Mouse (Mus musculus): ENCODE measurements at regions not wholly inside any gene's neighbourhood (a gene's known extent, or its start where the extent isn't known, plus 50 kb on each side); places are given as distances from the start of the nearest gene placed in this dataset.
A peak's percentile ranks its signal among the peaks of the same experiment; 100 is the strongest.

DNA sequence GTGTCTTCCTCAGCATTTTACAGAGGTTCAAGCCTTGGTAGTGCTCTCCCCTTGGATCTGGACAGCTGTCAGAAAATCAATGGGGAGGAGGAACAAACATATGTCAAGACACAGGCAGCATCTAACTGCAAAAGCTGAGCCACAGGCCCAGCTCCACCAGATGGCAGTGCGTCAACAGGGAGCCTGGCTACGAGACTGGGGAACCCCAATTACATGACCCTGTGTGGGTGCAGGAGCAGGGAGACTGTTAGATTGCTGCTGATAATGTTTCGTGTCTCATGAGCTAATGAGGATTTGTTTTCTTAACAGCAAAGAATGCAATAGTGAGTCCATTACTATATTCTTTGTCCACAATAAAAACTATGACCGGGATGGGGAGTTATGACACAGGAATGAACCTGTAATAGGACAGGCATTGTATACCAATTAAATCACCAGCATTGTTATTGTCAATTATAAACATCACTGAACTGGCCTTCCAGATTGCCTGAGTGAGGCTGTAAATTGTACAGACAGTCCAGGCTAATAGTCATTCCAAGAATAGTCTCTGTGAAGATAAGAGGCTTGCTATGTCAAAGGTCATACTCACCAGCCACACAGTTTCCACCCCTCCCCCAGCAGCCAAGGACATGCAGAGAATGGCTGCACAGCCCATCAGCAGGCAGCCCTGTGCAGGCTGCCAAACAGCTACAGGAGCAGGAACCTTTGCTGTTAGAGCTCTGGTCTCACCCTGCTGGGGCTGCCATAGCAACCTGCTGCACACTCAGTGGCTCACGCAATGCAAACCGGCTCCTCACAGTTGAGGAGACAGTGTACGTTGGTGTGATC is 58.8 kb upstream of the Barx2 start:
- H3K9me3 ChIP-seq, result no peaks in the 10 kb centered on the region
- H3K27ac ChIP-seq, result no peak overlapping the region
- H3K36me3 ChIP-seq, result no peaks in the 10 kb centered on the region
- no peak overlapping the region for H3K4me3 ChIP-seq (replicated peaks)
- ATAC-seq, result peak; percentile 94
- H3K4me2 ChIP-seq (replicated peaks), result 0 out of 2 replicates have a peak overlapping the region, but pooled peaks have one; percentile 15
- H3K27me3 ChIP-seq (replicated peaks), result no peaks in the 10 kb centered on the region
- no peak overlapping the region for H3K9ac ChIP-seq
- whole genome bisulfite sequencing, result 6% methylated on average over 7 of the region's 7 CpGs
- peaks cover 4% of the 10 kb centered on the region; the same call in 1 of the 2 replicates for H3K4me1 ChIP-seq (replicated peaks)

DNA sequence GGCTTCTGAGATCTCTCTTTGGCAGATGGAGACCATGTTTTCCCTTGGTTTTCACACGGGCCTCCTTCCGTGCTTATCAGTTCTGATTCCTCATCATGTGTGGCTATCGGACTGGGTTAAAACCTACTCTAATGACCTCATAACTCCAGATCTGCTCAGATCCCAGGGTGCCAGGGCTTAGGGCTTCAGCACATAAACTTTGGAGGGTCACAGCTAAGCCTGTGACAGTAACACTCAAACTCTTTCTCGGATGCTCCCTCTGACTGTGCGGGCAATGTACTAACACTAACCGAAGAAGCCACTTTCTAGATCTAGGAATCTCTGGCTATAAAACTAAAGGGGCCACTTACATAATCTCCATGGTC is 59.3 kb upstream of the Barx2 start:
- ATAC-seq, result peak; percentile 8; the same call in 1 of the 2 replicates
- no peak overlapping the region for H3K4me3 ChIP-seq (replicated peaks)
- H3K9me3 ChIP-seq, result no peaks in the 10 kb centered on the region
- H3K4me1 ChIP-seq (replicated peaks), result peaks cover 4% of the 10 kb centered on the region; the same call in 1 of the 2 replicates
- H3K27me3 ChIP-seq (replicated peaks), result no peaks in the 10 kb centered on the region
- WGBS, result 41% methylated on average over 6 of the region's 6 CpGs
- H3K4me2 ChIP-seq (replicated peaks), result 0 out of 2 replicates have a peak overlapping the region, but pooled peaks have one; percentile 15
- H3K36me3 ChIP-seq, result no peaks in the 10 kb centered on the region
- no peak overlapping the region for H3K9ac ChIP-seq
- no peak overlapping the region for H3K27ac ChIP-seq

DNA sequence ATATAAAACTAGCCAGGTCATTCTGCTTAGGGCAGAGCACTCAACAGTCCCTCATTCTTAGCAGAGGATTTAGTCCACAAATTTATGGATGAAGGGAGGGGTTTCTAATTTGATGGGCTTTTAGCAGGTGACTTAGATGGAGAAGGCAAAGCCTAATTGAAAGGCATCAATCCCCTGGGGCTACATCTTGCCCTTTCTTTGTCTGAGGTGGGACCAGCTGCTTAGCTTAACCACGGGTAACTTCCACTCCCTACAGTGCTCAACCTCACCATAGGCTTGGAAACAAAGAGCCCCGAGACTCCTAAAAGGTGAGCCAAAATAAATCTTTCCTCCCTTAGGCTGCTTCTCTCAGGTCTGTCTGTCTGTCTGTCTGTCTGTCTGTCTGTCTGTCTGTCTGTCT is 62.9 kb upstream of the Barx2 start:
- no peaks in the 10 kb centered on the region for H3K27me3 ChIP-seq (replicated peaks)
- H3K4me1 ChIP-seq (replicated peaks), result peaks cover 4% of the 10 kb centered on the region; the same call in 1 of the 2 replicates
- H3K27ac ChIP-seq, result no peak overlapping the region
- no peaks in the 10 kb centered on the region for H3K36me3 ChIP-seq
- no peak for ATAC-seq
- H3K4me2 ChIP-seq (replicated peaks), result no peak overlapping the region
- 72% methylated on average over 2 of the region's 2 CpGs for WGBS
- no peak overlapping the region for H3K4me3 ChIP-seq (replicated peaks)
- H3K9me3 ChIP-seq, result no peaks in the 10 kb centered on the region
- H3K9ac ChIP-seq, result no peak overlapping the region

DNA sequence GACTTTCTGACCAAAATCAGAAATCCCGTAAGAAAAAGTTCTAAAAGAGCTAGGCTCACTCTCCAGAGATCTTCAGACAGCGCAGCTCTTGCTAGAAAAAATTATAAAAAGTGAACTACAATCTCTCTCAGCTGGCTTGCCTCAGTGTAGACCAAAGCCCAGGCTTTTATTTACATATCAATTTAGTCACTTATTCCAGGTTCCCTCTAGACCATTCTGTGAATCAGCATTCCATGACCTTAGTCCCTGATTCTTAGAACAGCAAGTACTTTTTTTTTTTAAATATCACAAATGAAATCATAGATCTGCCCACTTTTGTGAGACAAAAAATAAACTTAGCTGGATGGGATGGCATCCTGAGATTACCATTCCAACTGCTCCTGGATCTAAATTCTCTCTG is 64.8 kb upstream of the Barx2 start:
- no peak overlapping the region for H3K4me3 ChIP-seq (replicated peaks)
- no peak overlapping the region for H3K27ac ChIP-seq
- H3K9ac ChIP-seq, result no peak overlapping the region
- H3K36me3 ChIP-seq, result no peaks in the 10 kb centered on the region
- no peak overlapping the region for H3K4me2 ChIP-seq (replicated peaks)
- H3K27me3 ChIP-seq (replicated peaks), result no peaks in the 10 kb centered on the region
- no peaks in the 10 kb centered on the region for H3K4me1 ChIP-seq (replicated peaks)
- ATAC-seq, result no peak
- 88% methylated on average over 2 of the region's 2 CpGs for WGBS
- H3K9me3 ChIP-seq, result no peaks in the 10 kb centered on the region

DNA sequence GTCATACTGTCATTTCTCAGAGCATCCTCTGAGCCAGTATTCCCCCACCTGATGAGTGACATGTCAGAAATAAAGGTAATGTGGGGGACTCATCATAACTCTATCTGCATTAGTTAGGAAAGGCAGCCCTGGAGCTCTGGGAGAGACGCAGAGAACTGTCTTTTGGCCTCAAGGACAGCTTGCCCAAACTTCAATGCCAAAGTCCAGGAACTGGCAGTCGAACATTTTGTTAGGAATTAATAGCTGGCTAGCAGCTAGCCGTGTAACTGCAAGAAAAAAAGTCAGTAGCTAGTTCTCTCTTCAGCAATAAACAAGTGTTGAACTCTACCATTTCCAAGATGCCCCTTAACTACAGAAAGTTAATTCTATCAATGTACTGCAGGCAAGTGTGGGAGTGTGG is 65.9 kb upstream of the Barx2 start:
- Histone ChIP-seq H3K4me1 (replicated peaks) (no peaks in the 10 kb centered on the region), H3K9me3 (no peaks in the 10 kb centered on the region), H3K4me2 (replicated peaks) (no peak overlapping the region), H3K27me3 (replicated peaks) (no peaks in the 10 kb centered on the region), H3K4me3 (replicated peaks) (no peak overlapping the region), H3K36me3 (no peaks in the 10 kb centered on the region), H3K9ac (no peak overlapping the region), H3K27ac (no peak overlapping the region)
- ATAC-seq, result no peak
- WGBS, result 80% methylated on average over 3 of the region's 3 CpGs

DNA sequence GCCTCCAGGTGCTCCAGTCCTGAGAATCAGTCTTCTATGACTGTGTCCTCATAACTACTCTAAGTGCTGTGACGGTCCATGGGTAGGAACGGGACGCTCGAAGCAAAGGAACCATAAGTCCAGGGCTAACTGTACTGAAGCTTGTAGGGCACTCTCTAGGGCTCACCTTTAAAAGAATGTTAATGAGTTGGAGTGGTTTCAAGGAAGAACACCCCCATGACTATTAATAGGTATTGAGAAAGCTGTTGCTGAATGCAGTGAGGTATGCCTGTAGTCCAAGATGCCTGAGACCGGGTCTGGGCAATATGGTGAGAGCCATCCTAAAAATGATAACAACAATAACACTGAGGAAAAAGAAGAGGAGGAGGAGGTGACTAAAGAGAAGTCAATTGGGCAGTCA is 67.2 kb upstream of the Barx2 start:
- ATAC-seq, result no peak
- Histone ChIP-seq H3K4me3 (replicated peaks) (no peak overlapping the region), H3K27me3 (replicated peaks) (no peaks in the 10 kb centered on the region), H3K9me3 (no peaks in the 10 kb centered on the region), H3K4me2 (replicated peaks) (no peak overlapping the region), H3K27ac (no peak overlapping the region), H3K36me3 (no peaks in the 10 kb centered on the region), H3K4me1 (replicated peaks) (no peaks in the 10 kb centered on the region), H3K9ac (no peak overlapping the region)
- WGBS, result 95% methylated on average over 5 of the region's 5 CpGs

DNA sequence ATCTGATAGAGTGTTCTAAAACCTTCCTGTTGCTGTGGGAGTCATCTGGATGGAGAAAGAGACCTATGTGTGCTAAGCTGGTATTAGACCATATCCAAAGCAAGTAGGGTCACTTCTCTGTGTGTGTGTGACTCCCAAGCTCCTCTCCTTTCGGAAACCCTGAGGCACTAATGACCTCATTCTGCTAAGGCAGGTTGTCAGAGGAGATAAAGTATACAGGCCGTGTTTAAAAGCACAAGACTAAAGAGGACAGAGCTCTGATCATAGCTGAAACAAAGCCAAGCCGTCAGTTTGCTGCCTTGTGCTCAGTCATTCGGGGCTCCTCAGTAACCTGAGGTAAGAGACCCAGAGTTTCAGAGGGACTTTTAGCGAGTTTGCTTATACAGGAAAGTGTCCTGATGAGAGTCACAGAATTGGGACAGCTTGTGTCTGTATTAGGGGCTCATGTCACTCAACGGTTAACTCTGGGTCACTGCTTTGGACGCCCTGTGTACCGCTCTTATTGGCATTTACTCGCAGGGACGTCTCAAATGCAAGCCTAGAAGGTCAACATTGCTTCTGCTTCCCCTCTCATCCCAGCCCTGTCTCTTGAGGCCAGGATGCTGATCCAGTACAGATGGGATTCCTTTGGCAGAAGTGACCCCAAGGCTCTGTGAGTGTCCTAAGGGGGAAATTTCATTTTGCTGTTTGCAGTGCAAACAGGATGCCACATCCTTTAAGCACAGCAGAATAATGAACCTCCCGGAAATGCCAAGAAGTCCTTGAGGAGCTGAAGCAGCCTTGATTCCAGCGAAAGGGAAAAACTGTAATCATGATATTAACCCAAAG is 70.7 kb upstream of the Barx2 start:
- Histone ChIP-seq H3K27ac (no peak overlapping the region), H3K9ac (no peak overlapping the region), H3K9me3 (no peaks in the 10 kb centered on the region), H3K4me1 (replicated peaks) (no peaks in the 10 kb centered on the region), H3K36me3 (no peaks in the 10 kb centered on the region), H3K27me3 (replicated peaks) (no peaks in the 10 kb centered on the region), H3K4me2 (replicated peaks) (no peak overlapping the region), H3K4me3 (replicated peaks) (no peak overlapping the region)
- 55% methylated on average over 12 of the region's 12 CpGs for WGBS
- no peak for ATAC-seq

DNA sequence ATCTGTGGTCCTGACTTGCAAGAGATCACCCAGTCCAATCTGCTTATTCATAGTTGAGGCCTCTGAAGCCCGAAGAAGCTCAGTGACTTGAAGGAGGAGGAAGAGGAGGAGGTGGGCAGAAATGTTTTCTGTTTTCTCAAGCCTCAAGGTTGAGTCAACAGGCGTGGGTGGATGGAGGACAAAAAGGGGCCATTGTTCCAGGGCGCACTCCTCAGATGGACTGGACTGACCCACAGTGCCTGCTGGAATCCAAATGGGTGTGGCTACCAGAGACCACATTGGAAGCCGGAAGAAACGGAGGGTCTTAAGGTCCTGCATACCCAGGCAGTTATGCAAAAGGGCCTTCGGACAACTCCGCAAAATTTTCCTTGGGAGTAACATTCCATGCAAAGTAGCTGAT is 75.6 kb upstream of the Barx2 start:
- no peak for ATAC-seq
- Histone ChIP-seq H3K4me1 (replicated peaks) (peaks cover 3% of the 10 kb centered on the region), H3K4me3 (replicated peaks) (no peak overlapping the region), H3K27me3 (replicated peaks) (no peaks in the 10 kb centered on the region), H3K4me2 (replicated peaks) (no peak overlapping the region), H3K9ac (no peak overlapping the region), H3K36me3 (no peaks in the 10 kb centered on the region), H3K9me3 (no peaks in the 10 kb centered on the region), H3K27ac (no peak overlapping the region)
- 67% methylated on average over 7 of the region's 7 CpGs for WGBS

DNA sequence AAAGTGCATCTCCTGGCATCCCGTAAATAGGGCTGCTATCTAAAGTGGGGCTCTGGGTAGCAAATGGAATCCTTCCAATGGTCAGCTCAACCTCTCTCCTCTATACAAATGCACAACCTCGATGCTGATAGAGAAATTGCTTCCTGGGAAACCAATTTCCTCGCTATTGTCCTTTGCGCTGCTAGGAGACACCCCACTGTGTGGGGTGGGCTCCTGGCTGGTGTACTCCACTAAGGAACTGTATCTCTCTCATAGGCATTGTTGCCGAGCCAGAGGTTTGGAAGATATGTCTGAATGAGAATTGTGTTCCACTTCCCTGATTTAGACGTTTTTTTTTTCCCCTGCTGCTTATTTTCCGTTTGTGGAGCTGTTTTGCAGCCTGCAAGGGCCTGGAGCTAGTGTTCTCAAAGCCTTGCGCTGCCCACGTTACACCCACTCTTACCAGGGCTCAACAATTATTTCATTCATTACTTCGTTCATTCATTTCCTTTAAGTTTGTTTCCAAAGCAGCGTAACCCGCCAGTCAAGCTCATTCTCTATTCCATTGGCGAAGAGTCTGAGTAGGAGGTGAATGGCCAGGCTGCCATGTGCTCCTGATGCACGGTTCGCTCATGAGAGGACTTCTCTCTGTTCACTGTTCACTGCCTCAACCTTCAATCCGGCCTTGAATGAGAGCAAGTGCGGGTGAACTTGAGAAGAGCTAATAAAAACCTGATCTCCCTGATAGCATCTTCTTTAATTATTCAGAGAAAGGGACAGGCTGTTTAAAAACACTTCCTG is 76.5 kb upstream of the Barx2 start:
- Histone ChIP-seq H3K36me3 (no peaks in the 10 kb centered on the region), H3K4me2 (replicated peaks) (no peak overlapping the region), H3K9ac (no peak overlapping the region), H3K9me3 (no peaks in the 10 kb centered on the region), H3K27ac (no peak overlapping the region), H3K4me3 (replicated peaks) (no peak overlapping the region), H3K27me3 (replicated peaks) (no peaks in the 10 kb centered on the region), H3K4me1 (replicated peaks) (peaks cover 7% of the 10 kb centered on the region)
- 72% methylated on average over 17 of the region's 17 CpGs for WGBS
- no peak for ATAC-seq

DNA sequence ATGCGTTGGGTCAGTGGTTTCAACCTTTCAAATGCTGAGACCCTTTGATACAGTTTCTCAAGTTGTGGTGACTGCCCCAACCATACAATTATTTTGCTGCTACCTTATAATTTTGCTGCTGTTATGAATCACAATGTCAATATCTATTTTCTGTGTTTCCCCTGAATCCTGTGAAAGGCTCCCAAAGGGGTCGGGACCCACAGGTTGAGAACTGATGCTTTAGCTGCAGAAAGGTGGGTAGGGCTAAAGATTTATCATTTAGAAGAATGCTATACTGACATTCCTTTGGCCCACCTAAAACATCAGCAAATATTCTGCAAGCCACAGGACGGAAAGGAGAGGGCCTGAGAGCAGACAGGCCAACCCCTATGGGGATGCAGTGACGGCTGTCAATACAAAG is 77.2 kb upstream of the Barx2 start:
- H3K36me3 ChIP-seq, result no peaks in the 10 kb centered on the region
- H3K4me1 ChIP-seq (replicated peaks), result peaks cover 7% of the 10 kb centered on the region
- H3K27me3 ChIP-seq (replicated peaks), result no peaks in the 10 kb centered on the region
- WGBS, result 90% methylated on average over 4 of the region's 4 CpGs
- H3K27ac ChIP-seq, result no peak overlapping the region
- H3K9me3 ChIP-seq, result no peaks in the 10 kb centered on the region
- H3K4me2 ChIP-seq (replicated peaks), result no peak overlapping the region
- no peak overlapping the region for H3K9ac ChIP-seq
- no peak for ATAC-seq
- no peak overlapping the region for H3K4me3 ChIP-seq (replicated peaks)

DNA sequence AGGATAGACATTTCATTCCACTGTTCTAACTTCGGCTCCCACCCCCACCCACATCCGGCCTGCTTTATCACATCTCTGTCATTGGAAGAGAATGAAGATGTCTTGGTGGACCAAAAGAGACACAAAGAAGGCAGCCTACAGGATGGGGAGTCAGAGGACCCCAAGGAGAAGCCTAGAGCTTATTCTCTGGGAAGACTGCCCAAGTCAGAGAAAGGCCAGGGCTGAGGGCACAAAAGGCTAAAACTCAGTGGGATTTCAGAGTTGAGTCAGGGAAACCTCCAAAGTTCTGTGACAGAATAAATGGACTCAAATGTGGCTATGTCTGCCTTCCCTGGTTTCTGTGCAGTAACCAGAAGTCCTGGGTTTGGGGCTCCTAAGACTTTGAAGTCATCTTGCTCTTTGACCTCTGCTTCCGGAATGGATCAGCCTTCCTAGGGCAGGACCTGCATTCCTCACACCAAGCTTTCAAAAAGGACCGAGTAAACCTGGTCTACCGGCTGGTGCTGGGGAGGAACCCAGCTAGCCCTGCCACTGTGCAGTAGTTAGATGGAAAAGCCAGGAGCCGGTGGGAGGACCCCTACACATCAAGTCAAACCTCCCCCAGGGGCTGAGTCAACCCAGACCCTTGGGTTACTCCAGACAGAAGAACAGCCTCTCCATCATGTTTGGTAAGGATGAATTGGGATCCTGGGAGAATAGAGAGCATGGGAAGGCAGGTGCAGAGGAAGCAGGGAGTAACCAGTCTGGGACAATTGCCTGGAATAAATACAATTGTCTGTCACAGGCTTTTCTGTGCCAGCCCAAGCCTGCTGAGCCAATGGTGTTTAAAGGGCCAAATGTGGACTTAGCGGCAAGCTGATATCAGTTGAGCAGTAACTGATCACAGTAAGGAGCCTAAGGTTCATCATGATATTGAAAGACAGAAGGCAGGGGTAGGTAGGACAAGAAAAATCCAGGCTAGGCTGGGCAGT is 80.7 kb upstream of the Barx2 start:
- no peak overlapping the region for H3K4me3 ChIP-seq (replicated peaks)
- no peaks in the 10 kb centered on the region for H3K36me3 ChIP-seq
- no peak overlapping the region for H3K9ac ChIP-seq
- H3K4me1 ChIP-seq (replicated peaks), result peaks cover 32% of the 10 kb centered on the region
- no peak overlapping the region for H3K4me2 ChIP-seq (replicated peaks)
- no peak overlapping the region for H3K27ac ChIP-seq
- WGBS, result 63% methylated on average over 7 of the region's 7 CpGs
- no peaks in the 10 kb centered on the region for H3K9me3 ChIP-seq
- H3K27me3 ChIP-seq (replicated peaks), result no peaks in the 10 kb centered on the region
- ATAC-seq, result no peak
